Mouse (Mus musculus) neutrophil, adult 5-6 weeks (primary cell): Measurements from ENCODE around the gene Aasdh. TPM values are rescaled to one million over a fixed set of nuclear protein-coding genes. Genes with fewer than 3 reads are reported as not detected.

ENCODE experiments used
- ATAC-seq: fragments of 151-379, 151-347 bp; 2 replicates; pipeline ENCODE4 v1.8.0; 2017; ENCODE audit warnings: mild to moderate bottlenecking, moderate TSS enrichment; ENCODE audit not compliant: insufficient number of reproducible peaks, poor library complexity, low FRiP score, severe bottlenecking; ENCODE audit errors: extremely low read depth
- total RNA-seq: library from RNA; stranded (forward); fragments of 200-1000 nt; gene quantifications from 2 replicates; pipeline ENCODE4 v1.2.3, GENCODE M21; 2017

The Aasdh gene
- total RNA-seq = 39.3 and 46.3 TPM in 2 replicates

DNA sequence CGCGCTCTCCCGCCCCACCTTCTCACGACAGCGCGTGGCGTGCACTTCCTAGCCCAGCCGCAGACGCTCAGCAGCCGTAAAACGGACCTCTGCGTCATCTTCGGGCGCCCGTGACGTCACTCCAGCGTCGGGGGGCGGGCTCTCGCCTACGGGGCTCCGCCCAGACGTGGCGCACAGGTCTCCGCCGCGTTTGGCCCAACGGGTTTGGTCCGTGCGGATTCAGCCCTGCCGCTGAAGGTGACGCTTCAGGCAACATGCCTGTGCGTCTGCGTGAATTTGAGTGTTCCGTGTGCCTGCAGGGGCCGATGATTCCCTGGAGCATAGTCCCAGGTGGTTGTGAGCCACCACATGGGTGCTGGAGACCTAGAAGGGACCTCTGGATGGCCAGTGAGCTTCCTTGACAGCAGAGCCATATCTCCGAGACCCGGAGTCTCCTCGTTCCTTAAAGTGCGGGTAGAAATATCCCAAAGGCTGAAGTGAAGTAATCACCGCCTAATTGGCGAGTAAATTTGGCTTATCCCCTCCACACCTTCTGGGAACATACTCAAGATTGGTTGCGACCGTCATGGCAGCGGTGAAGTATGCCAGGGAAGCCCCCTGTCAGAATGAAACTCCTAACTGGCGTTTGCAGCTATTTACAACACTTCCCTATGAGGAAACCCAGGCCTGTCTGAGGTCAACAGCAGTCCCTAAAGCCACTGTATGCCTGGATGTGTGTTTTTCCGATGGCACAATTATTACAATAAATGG lies at the start of gene Aasdh:
Aasdh (minus strand) TSS at position 110 of the 750 bp plus-strand sequence.
- peak; percentile 97 for ATAC-seq

DNA sequence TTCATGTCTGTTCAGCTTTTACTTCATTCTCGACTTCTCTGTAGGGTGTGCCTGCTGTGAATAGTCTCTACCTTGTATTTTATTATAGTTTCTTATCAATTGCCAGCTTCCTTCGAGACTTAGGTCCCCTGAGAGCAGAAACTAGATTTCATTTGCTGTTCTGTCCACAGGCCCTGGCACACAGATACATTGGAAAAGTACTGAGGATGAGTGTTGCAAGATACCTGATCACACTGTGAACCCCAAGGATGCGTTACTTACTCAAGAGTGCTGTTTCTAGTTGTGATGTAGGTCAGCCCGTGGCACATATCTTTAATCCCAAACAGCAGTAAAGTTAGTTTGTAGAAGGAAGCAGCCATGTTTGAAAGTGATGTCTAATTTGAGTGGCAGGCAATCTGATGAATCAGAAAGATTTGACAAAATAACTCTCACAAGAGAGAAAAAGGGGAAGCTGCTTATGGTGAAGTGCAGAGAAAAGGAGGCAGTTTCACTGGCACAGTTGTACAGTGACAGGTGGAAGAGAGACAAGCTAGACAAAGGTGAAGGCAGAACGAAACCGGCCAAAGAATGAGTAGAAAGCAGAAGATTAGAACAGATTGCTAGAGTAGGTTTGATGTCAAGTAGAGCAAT lies 49.1 kb upstream of the Aasdh start:
- no peak for ATAC-seq

DNA sequence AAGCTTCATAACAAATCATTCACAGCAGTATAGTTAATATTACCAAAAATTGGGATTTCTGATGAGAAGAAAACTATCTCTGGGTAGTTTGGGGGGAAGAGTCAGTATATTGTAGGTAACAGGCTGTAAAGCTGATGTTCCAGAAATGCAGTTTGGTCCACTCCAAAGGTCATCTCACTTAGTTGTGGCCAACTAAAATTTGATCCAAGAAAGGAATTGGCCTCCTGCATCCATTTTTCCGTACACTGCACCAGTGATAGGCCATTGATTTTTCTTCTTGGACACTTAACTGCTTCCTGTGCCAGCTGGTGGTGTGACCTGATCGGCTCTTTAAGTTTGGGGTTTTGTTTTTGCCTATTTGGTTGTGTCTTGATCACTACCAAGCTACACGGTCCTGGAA lies 48.5 kb upstream of the Aasdh start:
- ATAC-seq = no peak

DNA sequence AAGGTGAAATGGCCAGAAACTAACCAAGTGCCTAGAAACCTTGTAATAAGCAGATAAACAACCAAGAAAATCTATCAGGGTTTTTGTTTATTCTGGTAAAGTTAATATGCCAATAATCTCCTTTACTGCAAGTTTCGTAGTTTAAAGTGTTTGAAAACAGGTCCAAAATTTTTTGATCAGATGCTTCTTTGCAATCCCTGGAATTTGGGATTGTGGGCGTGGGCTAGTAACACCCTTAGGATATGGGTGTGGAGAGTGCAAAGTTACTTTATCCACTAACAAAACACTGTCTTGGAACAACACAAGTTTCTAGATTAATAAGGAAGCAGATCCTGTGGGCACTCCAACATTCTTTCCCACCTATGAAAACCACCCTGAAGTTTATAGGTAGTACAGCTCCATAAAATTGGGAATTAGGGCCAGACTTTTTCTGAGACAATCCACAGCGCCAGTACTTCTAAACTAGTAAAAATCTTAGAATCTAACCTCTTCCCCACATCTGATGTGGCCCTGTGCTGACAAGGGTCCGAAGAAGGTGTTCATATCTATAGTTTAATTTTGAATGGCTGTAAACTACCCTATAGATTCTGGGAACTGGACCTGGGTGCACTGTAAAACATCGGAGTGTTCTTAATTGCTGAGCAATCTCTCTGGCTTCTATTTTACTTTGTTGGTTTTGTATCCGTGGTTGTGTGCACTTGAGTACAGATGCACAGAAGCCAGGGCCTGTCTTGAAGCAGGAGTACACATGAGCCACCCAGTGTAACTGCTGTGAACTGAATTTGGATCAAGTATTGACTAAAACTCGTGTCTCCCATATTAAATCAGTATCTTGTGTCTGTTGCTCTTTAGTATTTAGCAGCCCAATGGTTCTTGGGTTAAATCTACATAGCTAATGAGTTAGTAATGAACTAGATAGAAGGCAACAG lies 47.1 kb upstream of the Aasdh start:
- no peak for ATAC-seq

DNA sequence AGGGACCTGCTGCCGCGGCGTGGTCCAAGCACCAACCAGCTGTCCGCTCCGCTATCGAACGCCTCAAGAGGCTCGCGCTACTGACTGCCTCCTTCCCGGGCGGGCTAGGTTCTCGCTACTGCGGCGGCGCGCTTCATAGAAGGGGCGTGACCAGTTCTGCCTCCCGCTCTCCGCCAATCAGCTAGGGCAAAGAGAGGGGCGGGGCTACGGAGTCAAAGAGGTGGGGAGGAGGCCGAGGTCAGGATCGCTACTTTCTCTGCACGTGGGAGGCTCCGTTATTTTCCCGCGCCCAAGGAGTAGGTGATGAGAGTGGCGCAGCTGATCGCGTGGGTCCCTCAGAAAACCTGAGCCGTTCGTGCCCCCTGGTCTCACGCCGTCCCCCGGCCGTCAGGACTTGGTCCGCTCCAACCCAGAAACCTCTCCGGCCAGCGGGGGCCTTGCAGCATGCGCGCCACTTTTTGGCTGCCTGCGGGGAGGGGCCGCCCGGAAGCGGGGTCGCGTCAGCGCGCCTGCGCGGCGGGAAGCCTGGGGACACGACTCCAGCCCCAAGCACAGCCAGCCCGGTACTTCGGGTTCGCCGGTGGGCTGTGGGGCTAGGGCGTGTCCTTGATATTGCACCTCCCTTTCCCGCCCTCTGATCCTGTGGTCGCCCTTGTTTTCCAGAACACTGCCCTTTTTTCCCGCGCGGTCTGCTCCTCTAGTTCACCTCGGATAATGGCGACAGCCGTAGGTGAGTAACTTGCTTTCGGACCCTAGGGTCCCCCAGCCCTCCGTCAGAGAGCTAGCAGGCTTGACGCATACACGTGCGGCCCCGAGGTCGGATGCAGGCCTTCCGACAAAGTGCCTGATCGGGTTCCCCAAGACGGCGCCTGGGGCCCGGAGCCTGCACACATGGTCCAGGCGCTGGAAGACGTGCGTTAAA lies 46.1 kb upstream of the Aasdh start, which contains the start of the genes Paics and Ppat:
Paics (plus strand) TSS at position 202 of the 922 bp plus-strand sequence.
Ppat (minus strand) TSS at position 473 of the 922 bp plus-strand sequence.
- peak; percentile 94 for ATAC-seq

DNA sequence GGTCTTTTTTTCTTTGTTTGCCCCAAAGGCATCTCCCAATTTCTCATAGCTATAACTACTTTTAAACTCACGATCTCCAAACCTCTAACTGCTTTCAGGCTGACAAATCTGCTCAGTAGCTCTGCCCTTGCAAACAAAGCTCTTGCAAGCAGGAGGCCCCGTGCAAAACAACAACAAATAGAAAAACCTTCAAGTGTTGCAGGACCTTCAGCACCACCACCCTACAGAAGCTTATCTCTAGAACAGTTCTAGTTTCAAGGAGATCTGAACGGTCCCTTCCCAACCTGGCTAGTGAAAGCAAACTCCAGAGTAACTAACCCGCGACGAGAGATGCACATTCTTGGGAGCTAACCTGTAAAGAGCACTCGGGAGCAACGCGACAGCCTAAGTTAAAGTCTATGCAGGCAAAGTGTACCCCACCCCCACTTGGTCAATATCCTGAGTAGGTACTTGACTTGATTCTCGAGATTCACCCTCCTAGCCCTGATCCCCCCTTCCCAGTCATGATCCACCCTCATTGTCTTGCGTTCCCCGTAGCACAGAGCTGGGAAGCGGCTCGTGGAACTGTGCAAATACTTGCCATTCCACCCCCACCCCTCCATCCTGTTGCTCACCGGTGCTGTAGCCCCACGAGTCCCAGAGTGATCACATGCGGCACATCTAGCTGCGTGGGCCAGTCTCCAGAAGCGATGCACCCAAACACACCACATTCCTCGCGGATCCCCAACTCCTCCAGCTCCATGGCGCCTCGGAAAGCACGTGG lies 45.2 kb upstream of the Aasdh start:
- ATAC-seq = 0 out of 2 replicates have a peak, but pooled peaks have one; percentile 4

DNA sequence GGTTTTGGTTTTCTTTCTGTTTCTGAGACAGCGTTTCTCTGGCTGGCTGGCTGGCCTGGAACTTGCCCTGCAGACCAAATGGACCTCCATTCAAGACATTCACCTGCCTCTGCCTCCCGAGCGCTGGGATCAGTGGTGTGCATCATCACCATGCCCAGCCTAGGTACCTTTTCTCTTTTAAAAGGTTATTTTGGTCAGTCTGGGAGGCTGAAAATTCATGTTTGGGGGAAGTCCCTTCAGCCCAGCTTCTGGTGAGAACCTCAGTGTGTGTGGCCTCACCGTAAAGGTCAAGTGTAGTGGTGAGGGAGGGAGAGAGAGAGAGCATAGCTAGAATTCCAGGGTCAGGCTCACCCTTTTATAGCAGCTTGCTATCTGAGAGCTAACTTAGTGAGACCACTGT lies 42.4 kb upstream of the Aasdh start:
- ATAC-seq = no peak

DNA sequence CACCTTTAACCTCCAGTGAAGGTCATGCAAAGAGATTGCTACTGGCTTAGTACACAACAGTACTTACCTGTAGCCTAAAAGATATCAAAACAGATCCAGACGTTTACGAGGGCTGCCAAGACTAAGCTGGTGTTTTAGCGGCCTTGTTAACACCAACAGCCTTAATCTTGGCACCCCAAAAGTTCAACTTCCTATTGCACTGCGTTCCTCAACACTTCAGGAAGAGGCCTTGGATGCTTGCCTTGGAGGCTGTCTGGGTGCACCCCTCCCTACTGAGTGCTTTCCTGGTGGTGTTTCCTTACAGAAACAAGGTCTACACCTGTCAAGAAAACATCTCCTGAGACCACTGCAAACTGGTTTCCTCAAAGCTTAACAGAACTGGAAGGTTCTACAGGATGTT lies 41.8 kb upstream of the Aasdh start:
- no peak for ATAC-seq

DNA sequence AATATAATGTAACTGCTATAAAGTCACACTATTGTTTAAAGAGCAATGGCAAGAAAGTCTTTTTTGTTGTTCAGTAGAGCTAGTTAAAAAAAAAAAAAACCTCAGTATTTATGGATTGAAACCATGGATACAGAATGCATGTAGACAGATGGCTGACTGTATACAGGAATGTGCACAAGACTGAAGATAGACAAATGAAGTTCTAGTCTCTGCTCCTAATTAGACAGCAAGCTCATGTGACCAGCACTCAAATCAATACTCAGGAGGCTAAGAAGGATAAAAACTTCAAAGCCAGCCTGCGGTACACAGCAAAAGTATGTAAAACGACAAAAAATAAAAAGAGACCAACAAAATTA lies 40.3 kb upstream of the Aasdh start:
- ATAC-seq = no peak

DNA sequence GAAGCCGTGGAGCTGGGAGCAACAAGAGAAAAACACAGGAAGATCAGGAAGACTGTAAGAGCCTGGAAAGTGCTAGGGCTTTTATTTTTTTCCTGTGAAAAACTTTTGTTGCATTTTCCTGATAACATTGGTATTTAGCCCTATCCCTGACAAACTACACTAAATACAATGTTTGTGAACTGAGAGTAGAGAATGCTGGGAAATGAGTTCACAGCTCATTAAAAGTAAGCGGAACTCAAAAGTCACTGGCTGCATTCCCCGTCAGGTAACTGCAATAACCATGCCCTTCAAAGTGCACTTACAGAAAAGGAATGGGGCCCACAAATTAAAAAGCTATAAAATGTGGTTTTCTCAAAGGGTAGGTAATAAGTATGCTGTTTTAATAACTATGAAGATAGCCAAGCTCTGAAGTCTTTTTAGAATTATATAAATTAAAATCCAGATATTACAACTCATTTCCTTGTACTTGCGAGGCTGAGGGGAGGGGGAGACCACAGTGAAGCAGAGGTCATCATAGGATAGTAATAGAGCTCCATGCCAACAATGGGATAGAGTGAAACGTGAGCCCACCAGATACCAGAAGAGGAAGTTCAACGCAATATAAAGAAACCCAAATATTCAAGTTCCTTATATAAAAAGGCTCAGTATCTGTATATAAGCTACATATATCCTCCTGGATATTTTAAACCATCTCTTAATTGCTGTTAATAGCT lies 39.8 kb upstream of the Aasdh start:
- no peak for ATAC-seq

DNA sequence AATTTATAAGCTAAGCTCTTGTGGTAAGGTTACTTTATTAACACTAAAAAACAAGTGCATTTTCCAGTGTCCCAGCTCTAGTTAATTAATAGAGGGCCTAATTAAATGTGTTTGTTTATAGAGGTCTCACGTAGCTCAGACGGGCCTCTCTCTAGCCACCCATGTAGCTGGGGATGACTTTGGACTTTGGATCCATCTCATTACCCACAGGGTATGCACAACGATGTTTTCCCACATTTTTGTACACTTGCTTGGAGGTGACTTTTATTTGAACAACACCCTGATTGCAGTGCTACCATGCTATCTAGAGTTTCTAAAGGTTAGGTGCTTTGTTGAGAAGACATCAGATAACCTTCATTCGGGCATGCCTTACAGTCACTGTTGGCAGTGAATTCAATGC lies 37.2 kb upstream of the Aasdh start:
- ATAC-seq = no peak

DNA sequence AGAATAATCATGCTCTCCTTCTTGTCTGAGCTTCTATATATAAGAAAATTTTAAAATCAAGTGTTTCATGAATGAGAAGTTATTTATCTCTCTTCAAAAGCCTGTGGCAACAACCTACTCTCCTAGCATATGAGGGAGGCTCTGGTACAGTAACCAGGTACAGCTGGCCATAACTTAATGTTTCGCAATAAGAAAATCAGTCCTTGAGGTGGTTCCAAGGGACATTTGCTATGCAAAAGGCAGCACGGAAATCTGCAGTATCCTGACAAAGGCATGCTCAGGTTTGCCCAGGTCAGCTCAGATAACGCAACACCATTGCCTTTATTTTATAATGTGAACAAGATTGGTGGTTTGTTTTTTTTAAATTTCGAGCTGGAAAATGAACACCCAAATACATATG lies 36.7 kb upstream of the Aasdh start:
- ATAC-seq = no peak

DNA sequence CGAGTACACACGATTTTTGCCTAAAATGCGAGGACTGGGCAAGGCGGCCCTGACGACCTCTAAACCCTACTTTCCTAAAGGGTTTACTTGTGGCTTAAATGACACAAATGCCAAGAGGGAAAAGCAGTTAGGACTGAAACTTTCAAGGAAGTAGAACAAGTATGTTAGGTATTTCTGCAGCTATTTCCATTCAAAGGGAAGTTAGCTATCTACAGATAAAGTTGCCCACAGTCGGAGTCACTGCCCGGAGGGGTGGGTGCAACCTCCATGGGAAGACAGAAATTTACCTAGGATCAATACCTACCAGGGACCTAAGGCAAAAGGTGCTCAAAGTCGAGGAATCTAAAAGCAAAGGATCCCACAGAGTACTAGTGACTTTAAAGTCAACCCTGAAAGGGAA lies 34.4 kb upstream of the Aasdh start:
- no peak for ATAC-seq

DNA sequence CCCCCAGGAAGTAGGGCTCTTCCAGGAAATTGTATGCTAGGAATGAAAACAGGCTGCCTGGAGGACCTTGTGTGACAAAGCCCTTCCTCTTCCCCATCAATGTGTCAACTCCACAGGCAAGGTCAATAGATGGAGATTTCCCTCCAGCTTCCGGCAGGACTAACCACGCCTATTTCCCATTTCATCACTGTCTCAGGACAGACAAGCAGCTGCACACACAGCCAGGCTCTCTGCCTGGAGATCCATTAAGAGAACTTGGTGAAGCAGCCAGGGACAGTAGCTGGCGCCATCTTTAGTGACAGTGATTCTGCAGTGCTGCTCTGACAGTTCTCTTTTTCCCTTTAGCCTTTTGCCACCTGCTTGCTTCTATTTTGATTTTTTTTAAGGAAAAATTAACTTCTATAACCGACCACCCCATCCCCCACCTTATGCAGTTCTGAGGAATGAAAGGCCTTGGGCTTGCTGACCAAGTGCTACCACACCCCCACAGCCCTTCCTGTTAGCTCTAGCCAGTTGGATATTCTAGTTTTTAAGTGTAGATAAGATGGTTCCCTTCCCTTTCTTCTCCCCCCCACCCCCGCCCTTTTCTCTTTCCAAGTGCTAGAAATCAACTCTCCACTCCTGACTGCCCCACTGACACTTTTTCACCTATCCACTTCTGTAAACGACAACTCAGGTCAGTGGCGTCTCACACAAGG lies 24.0 kb upstream of the Aasdh start:
- no peak for ATAC-seq

DNA sequence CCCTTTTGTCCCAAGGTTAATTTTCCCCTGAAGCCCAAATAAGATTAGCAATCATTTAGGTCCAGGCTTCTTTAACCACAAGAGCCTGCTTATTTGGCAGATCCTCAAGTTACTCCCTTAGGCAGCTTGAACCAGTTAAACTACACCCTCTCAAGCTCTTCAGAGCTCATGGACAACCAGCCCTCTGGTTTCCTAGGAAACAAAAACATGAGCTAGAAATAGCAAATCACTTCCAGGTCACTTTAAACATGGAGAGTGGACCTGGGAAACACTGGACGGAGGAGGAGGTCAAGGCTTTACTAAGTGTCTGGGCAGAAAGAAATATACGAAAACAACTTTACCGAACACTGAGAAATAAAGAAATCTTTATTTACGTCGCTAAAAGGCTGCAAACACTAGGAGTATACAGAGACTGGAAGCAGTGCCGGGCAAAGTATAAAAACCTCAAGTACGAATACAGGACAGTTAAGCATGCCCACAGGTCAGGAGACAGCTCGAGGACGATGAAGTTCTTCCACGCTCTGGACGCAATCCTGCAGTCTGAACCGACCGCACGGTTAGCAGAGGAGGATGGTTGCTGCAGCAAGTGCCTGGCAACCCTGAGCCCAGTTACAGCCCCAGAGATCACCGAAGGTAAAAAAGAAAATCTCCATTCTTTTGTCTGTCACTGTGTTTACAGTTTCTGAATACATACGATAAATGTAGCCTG lies 23.0 kb upstream of the Aasdh start:
- no peak for ATAC-seq

DNA sequence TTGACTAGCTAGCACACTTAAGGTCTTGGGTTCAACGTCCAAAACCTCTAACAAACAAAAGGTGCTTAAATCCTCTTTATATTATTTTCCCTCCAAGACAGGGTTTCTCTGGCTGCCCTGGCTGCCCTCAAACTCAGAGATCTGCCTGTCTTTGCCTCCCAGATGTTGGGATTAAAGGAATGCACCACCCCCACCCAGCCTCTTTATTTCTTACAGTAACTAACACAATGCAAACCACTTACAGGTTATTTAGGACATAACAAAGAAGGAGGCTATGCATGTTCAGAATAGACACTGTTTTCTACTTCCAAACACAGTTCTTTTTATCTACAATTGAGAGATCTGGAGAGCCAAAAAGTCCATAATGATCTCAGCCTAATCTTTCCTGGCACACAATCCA lies 19.0 kb upstream of the Aasdh start:
- no peak for ATAC-seq
